Mouse (Mus musculus) adrenal gland, adult (tissue): ENCODE measurements at regions not wholly inside any gene's neighbourhood (a gene's known extent, or its start where the extent isn't known, plus 50 kb on each side); places are given as distances from the start of the nearest gene placed in this dataset.
"Not testable (repeated sequence)": the region's sequence is repeated elsewhere in the genome, so short reads cannot be mapped to it uniquely, and the experiment has no call there.

Experiments
- DNase-seq, 2 experiments: peaks; one replicate each; pipeline ENCODE4 v3.0.0; 2022 to 2023; ENCODE audit warnings: low spot score in 1 of 2; ENCODE audit not compliant: inconsistent age in 2 of 2

GRCm38 (mm10) chr15:90291848-90292247, 67.7 kb downstream of the Alg10b start:
- DNase-seq: no peak

DNA sequence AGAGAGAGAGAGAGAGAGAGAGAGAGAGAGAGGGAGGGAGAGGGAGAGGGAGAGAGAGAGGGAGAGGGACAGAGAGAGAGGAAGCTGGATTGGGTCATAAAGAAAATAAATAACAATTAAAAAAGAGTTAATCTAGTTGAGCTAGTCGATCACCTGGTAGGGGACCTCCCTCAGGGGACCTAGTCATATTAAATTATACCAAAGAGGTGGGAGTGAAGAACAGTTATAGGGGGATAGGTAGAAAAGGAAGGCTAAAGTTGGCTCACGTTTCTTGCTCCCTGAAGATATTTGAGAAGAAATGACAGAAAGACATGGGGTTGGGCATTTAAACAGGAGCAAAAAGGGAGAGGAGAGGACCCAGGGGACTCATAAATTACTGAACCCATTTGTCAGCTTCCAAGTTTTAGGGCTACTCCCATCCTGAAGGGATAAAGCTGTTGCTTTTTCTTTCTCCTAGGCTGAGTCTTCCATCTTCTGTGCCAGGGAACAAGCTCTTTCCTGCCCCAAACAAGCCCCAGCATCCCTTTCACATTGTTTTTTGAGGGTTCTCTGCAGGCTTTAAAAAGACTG, 70.3 kb downstream of the Alg10b start:
- no peak for DNase-seq

DNA sequence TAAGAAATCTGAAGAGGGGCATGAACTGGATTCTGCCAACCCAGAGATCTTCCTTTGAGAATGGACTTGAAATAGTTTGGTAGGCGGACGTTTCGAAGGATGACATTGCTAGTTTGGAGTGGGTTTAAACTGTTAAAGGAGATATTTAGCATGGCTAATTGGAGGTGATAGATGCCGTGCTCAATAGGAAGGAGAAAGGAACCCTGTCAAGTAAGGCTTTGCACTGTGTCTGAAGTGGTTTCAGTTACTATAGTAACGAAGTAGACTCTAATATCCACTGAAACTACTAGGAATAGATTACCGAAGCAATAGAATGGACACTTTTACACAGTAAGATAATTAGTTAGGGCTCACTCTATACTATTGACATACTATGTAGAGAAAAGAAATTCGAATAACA, 74.5 kb downstream of the Alg10b start:
- DNase-seq: no peak

- DNase-seq: no peak
Measured at GRCm38 (mm10) chr15:90303393-90303792, 79.3 kb downstream of the Alg10b start.

GRCm38 (mm10) chr15:90305051-90305450, 80.9 kb downstream of the Alg10b start:
- no peak for DNase-seq

GRCm38 (mm10) chr15:90306866-90307265, 82.8 kb downstream of the Alg10b start:
- no peak for DNase-seq

DNA sequence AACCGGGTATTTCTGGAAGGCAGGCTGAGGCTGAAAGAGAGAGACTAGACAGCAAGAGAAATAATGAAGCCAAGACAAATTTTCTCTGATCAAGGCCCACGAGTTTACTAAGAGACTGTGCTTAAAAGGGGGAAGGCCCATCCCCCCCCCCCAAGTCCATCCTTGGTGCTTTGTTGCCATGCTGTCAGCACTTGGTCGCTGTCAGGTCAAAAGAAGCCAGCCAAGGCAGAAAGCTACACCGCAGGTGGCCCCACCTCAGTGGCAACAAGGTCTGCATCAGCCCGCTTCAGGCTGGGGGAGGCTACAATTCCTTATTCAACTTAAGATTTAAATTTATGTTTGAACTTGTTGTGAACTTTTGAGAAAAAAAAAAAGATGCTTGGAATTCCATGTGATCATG, 84.3 kb downstream of the Alg10b start:
- DNase-seq: not testable (repeated sequence)

DNA sequence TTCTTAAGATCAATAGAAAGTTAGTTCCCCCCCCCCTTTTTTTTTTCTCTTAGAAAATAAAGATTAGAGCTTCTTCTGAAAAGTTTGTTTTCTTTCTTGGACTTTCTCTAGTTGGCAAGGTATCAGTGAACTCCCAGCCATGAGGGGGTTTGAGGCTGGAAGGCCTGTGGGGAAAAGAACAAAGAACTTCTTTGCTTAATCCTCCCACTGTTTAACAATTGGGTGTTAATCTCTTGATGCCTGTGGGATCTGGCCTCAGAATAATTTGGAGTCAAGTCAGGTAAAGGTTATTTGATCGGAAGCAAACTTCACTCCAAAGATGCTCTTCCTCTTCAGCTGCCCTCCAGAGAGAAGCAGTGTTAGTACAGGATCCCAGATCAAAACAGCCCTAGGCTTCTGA, 84.8 kb downstream of the Alg10b start:
- DNase-seq: no peak

DNA sequence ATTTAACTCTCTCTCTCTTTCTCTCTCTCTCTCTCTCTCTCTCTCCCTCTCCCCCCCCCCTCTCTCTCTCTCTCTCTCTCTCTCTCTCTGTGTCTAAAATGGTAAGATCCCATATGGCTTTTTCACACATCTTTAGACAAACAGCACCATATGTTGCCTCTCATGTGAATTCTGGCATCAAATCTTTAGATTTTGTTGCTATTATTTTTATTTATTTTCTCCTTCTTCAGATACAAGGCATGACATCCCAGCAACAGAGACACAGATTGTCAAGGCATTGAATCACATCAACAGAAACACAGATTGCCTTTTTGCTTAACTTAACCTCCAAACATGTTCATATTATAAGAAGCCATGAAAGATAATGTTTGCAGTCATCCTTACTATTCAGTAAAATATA, 85.6 kb downstream of the Alg10b start:
- DNase-seq: no peak

DNA sequence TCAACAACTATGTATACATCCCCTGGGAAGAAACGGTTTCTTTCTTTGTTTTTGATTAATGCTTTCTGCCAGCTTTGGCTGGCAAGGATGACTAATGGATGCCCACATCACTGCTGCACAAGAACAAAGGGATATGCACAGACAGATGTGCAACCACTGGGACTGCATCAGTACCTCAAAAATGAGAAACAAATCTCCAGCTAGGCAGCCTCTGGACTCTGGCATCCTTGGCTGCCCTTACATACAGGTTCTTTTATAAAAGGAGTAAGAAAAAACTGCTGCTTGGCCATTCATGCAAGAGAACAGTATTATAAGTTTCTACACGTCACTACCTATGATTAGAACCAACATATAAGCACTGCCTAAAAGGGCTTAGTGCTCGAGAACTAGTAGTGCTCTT, 97.7 kb downstream of the Alg10b start:
- DNase-seq: no peak

DNA sequence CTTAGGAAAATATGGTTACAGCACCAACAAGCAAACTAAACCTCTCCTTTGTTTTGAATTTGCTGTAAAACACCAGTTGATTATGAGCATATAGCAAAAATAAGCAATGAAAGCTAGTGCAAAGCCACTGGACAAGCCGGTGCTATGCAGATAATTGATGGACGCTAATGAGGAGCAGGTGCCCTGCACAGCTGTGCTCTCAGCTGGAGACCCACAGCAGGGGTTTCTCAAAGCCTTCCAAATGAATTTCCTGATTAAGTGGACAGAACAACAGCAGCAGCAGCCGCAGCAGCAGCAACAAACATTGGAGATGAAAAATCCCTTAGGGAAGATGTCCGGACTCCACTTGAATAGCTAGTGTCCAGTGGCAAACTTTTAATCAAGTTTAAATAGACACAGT, 109.2 kb downstream of the Alg10b start:
- no peak for DNase-seq

DNA sequence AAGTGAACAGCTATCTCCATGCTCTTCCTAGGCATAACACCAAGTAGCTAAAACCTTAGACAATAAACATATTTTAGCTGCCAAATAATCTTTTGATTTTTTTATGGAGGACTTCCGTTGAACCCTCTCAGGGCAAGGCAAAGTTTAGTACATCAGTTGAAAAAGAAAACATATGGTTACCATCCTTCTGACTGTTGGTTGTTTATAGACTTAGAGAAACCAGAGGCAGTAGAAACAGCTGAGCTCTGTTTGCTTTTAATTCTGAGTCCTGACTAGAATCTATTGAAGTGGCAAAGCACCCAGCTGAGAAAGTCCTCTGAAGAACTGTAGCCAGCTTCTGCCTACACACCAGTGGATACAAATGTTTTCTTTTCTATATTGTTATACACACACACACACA, 109.7 kb downstream of the Alg10b start:
- no peak for DNase-seq

DNA sequence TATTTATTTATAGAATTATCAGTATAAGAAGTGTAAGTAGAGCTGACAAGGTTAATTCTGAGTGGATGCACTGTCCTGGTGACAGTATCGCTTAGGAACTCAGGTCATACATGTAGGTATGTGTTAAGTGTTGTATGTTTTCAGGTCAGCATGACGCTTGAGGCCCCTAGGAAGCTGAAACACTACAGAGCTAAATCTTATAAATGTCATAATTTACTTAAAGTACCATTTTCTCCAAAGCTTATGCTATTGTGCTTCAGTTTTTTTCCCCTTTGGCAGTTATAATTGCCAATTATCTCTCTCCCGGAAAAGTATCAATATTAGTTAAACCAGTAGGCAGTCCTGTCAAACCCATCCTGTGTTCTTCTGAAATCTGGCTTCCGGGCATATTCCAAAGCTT, 110.3 kb downstream of the Alg10b start:
- no peak for DNase-seq

- DNase-seq: peak in 1 of 2 experiments; percentile 17
Measured at GRCm38 (mm10) chr15:90335506-90335905, 111.4 kb downstream of the Alg10b start.

DNA sequence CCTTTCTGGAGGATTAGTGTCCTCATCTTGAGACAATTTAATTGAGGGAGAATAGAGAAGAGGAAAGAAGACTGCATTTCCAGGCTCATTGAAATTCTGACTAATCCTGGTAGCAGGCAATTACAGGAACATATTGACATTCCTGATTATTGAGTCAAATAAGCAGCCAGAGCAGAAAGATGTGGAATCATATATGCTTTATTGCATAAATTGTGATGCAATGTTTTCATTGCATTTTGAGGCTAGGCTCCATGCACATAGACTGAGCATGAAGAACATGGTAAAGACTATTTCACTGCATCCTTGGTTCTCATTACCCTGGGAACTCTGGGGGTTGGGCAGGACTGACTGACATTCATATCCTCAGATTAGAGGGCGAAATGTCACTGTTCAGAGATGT, 116.0 kb downstream of the Alg10b start:
- DNase-seq: no peak

DNA sequence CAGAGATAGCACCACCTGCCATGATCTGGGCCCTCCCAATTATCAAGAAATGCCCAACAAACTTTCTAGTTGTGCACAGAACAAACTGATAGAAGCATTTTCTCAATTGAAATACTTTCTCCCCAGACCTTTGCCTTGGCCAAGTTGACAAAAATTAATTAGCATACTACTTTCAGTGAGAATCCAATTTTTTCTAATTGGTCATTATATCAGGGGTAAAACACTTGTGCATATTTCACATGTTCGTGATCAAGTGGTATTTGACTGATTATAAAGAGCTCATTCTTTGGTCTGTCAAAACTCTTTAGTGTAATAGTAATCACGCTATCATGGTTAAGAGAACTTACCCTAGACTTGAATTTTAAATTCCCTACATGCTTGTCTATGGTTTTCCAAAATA, 117.2 kb downstream of the Alg10b start:
- DNase-seq: no peak

DNA sequence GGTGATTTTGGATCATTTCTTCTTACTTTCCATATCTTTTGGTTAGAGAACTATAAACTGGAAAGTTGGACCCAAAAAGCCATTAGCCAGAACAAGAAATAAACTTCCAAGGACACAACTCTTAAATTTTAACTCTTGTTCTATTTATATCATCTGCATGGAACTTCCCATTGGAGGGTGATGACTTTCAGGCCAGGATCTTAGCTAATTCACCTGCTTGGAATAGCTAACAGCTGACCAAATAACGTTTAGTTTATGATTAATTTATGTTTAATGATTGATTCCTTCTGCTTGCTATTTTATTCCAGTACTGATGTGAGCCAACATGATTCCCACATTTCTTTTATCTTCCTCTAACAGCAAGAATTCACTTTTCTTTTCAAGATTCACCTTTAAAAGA, 119.7 kb downstream of the Alg10b start:
- no peak for DNase-seq

GRCm38 (mm10) chr15:90344956-90345355, 120.8 kb downstream of the Alg10b start:
- no peak for DNase-seq

DNA sequence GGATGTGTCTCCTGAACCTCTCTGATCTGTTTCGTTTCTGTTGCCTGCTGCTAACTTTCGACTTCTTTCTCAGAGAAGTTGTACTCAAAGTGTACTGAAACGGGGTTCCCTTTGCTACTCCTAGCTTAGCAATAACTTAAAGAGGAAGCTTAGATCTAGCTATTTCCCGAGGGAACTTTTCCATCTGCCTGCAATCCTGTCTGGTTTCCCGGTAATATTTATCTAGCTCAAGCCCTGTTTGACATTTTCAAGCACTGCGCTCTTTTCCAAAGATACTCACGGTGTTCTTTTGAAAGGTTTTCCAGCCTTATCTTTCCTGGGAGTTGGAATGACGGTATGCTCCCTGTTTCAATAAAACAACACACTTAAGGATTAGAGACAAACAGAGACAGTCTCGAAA, 122.1 kb downstream of the Alg10b start:
- DNase-seq: no peak

GRCm38 (mm10) chr15:90346757-90347156, 122.6 kb downstream of the Alg10b start:
- no peak for DNase-seq

- DNase-seq: no peak
Measured at GRCm38 (mm10) chr15:90351898-90352297, 127.8 kb downstream of the Alg10b start.

DNA sequence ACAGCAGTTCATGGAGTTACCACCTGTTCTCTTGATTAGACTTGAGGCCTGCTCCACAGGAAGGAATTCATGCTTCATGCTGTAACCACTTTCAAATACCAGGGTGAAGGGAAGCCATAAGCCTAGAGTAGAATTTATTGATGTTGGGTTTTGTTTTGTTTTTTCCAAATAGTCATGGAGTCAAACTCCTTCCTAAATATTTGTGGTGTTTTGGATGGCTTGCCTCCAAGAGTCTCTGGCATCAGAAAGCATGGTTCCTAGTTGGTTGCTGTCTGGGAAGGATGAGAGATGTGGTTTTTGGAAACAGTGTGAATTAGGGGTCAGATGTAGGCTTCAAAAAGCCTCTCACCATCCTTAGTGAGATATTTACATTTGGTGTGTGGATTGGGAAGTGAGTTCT, 141.5 kb downstream of the Alg10b start:
- no peak for DNase-seq

DNA sequence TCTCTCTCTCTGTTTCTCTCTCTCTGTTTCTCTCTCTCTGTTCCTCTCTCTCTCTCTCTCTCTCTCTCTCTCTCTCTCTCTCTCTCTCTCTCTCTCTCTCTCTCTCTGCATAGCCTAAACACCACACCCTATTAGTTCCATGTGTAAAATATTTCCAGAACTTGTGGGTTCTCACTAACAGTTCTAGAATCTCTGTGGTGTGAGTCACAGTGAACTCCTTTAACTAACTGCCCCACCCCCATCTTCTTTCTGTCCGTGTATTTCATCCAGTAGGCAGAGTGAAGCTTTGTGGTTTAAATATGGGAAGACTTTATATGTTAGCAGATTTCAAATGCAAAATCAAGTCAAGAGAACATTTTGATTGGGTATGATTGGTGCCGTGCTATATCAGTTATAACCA, 153.8 kb downstream of the Alg10b start:
- DNase-seq: no peak

- DNase-seq: no peak
Measured at GRCm38 (mm10) chr15:90396961-90397360, 172.8 kb downstream of the Alg10b start.
